Mouse (Mus musculus) limb, embryonic 15.5 days (tissue): ENCODE data around the gene Rassf5. TPM values are rescaled to one million over a fixed set of nuclear protein-coding genes. Genes with fewer than 3 reads are reported as not detected.

ENCODE experiments used
- ATAC-seq: fragments of 200-750 bp; cut with Nextera tagmentation; 2 replicates; pipeline ENCODE4 v1.8.0; 2017; ENCODE audit warnings: low read depth, moderate TSS enrichment; ENCODE audit not compliant: insufficient number of reproducible peaks, low FRiP score, low TSS enrichment
- H3K27ac ChIP-seq: fragments of 300-500 bp; sonication (generic); 2 replicates; pipeline ENCODE4 v1.5.1; 2015; ENCODE audit warnings: moderate library complexity, mild to moderate bottlenecking, inconsistent platforms
- H3K27me3 ChIP-seq: fragments of 300-500 bp; sonication (generic); 2 replicates; pipeline ENCODE4 v1.6.1; 2015; ENCODE audit warnings: inconsistent platforms
- H3K36me3 ChIP-seq: fragments of 300-500 bp; sonication (generic); 2 replicates; pipeline ENCODE4 v1.6.1; 2015; ENCODE audit warnings: inconsistent platforms
- H3K4me1 ChIP-seq: fragments of 300-500 bp; sonication (generic); 2 replicates; pipeline ENCODE4 v1.6.1; 2015; ENCODE audit warnings: inconsistent platforms
- H3K4me2 ChIP-seq: fragments of 300-500 bp; sonication (generic); 2 replicates; pipeline ENCODE4 v1.6.1; 2015; ENCODE audit warnings: mild to moderate bottlenecking, inconsistent platforms
- H3K4me3 ChIP-seq: fragments of 300-500 bp; sonication (generic); 2 replicates; pipeline ENCODE4 v1.5.1; 2015; ENCODE audit warnings: mild to moderate bottlenecking, inconsistent platforms
- H3K9ac ChIP-seq: fragments of 300-500 bp; sonication (generic); 2 replicates; pipeline ENCODE4 v1.6.1; 2015; ENCODE audit warnings: inconsistent platforms
- H3K9me3 ChIP-seq: fragments of 300-500 bp; sonication (generic); 2 replicates; pipeline ENCODE4 v1.6.1; 2016; ENCODE audit warnings: inconsistent platforms
- WGBS: fragments of 180-500 bp; shearing (Covaris S2); methylation state at CpG from one replicate; pipeline ENCODE4 v1.1.7; 2015; 5-methylcytosine and 5-hydroxymethylcytosine counted together
- polyA plus RNA-seq: library from polyadenylated mRNA; unstranded; fragments of >200 nt; fragmentation: Nextera tagmentation; extraction: Ambion mirVana; gene quantifications from 2 replicates; pipeline ENCODE4 v1.2.1, GENCODE M21; 2015

Rassf5 gene
- polyA plus RNA-seq, 1 experiment from 2014 or later: 6.1 TPM

DNA sequence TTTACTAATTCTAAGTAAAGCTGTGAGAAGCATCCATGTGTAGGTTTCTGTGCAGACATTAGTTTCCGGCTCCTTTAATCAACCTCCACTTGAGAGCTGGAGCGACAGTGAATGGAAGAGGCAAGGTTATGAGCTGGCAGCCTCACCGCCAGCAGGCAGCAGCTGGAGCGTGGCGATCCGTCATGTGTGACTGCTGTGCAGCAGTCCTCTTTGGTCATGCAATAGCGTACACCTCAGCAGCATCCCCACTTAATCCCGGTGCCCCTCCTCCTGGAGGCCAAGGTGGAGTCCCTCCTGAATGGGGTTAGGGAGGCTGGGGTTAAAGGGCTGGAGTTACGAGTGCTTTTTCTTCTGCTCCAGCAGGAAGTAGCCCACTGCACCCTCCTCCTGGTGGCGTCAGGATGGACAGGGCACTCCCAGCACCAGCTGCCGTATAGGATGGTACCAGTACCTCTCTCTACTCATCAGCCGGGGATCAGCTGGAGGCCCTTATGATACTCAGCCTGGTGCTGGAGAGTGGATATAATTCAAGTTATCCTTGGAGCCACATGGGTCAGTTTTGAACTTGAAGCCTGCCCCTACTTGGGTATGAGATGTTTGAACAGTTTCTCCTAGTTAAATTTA, 20.1 kb downstream of the Rassf5 start:
- H3K4me2 ChIP-seq: no peak overlapping the region
- no peak for ATAC-seq
- no peaks in the 10 kb centered on the region for H3K9me3 ChIP-seq
- no peak overlapping the region for H3K9ac ChIP-seq
- WGBS: 65% methylated on average over 12 of the region's 12 CpGs
- H3K4me1 ChIP-seq: peaks cover 4% of the 10 kb centered on the region; the same call in 1 of the 2 replicates
- H3K36me3 ChIP-seq: no peaks in the 10 kb centered on the region
- H3K27me3 ChIP-seq: no peaks in the 10 kb centered on the region
- no peak overlapping the region for H3K27ac ChIP-seq
- H3K4me3 ChIP-seq: no peak overlapping the region

- Histone ChIP-seq H3K9me3 (no peaks in the 10 kb centered on the region), H3K4me1 (peaks cover 4% of the 10 kb centered on the region; the same call in 1 of the 2 replicates), H3K9ac (no peak overlapping the region), H3K27me3 (no peaks in the 10 kb centered on the region), H3K4me3 (no peak overlapping the region), H3K4me2 (no peak overlapping the region), H3K36me3 (no peaks in the 10 kb centered on the region), H3K27ac (no peak overlapping the region)
- 87% methylated on average over 2 of the region's 2 CpGs for WGBS
- no peak for ATAC-seq
Measured at GRCm38 (mm10) chr1:131223345-131223744, 21.7 kb downstream of the Rassf5 start.

GRCm38 (mm10) chr1:131221822-131222590, 23.1 kb downstream of the Rassf5 start:
- Histone ChIP-seq H3K27ac (no peak overlapping the region), H3K4me2 (no peak overlapping the region), H3K4me3 (no peak overlapping the region), H3K9ac (no peak overlapping the region), H3K4me1 (peaks cover 4% of the 10 kb centered on the region; the same call in 1 of the 2 replicates), H3K9me3 (no peaks in the 10 kb centered on the region), H3K27me3 (no peaks in the 10 kb centered on the region), H3K36me3 (no peaks in the 10 kb centered on the region)
- 72% methylated on average over 13 of the region's 13 CpGs for WGBS
- no peak for ATAC-seq

DNA sequence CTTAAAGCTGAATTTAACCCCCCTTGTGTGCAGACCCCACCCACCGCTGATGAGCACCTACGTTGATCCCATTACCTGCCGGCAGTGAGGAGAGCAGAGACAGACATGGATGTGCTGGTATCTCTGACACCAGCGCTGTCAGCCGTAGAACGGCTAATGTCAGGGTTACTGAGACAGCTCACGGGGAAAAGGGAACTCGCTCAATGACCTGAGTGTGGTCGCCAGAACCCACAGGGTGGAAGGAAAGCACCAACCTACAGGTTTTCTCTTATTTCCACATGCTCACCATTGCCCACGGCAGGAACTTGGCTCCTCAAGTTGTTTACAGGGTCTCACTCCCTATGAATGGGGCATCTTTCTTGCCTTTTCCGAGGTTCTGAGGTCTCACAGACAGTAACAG, 26.1 kb downstream of the Rassf5 start:
- Histone ChIP-seq H3K27ac (no peak overlapping the region), H3K27me3 (no peaks in the 10 kb centered on the region), H3K9me3 (no peaks in the 10 kb centered on the region), H3K4me3 (no peak overlapping the region), H3K4me2 (no peak overlapping the region), H3K9ac (no peak overlapping the region), H3K36me3 (no peaks in the 10 kb centered on the region), H3K4me1 (peaks cover 4% of the 10 kb centered on the region; the same call in 1 of the 2 replicates)
- 84% methylated on average over 11 of the region's 11 CpGs for WGBS
- no peak for ATAC-seq

DNA sequence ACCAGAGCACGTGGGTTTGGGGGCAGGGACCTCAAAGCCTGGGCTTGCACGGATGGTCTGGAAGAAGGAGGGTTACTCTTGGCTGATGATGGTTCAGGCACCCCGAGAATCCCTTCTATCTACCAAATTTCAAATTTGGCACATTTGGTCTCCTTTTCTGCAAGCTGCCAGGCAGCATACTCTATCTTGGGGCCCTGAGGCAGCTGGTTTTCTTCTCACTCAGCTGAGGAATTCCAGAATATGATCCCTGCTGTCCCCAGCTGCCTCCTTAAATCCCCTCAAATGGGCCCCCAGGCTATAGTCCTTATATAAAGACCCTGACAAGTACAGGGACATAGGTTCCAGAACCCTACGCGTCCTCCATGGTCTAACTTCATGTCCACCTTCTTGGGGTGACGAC, 31.7 kb downstream of the Rassf5 start:
- 0 out of 2 replicates have a peak overlapping the region, but pooled peaks have one; percentile 34 for H3K27ac ChIP-seq
- no peak for ATAC-seq
- H3K4me2 ChIP-seq: no peak overlapping the region
- H3K9me3 ChIP-seq: no peaks in the 10 kb centered on the region
- no peak overlapping the region for H3K4me3 ChIP-seq
- 56% methylated on average over 6 of the region's 6 CpGs for WGBS
- no peaks in the 10 kb centered on the region for H3K36me3 ChIP-seq
- peaks cover 11% of the 10 kb centered on the region for H3K4me1 ChIP-seq
- H3K27me3 ChIP-seq: no peaks in the 10 kb centered on the region
- H3K9ac ChIP-seq: no peak overlapping the region

- H3K36me3 ChIP-seq: no peaks in the 10 kb centered on the region
- no peak overlapping the region for H3K4me3 ChIP-seq
- no peak overlapping the region for H3K9ac ChIP-seq
- no peaks in the 10 kb centered on the region for H3K9me3 ChIP-seq
- ATAC-seq: no peak
- 0 out of 2 replicates have a peak overlapping the region, but pooled peaks have one; percentile 34 for H3K27ac ChIP-seq
- H3K4me1 ChIP-seq: peaks cover 11% of the 10 kb centered on the region
- H3K4me2 ChIP-seq: no peak overlapping the region
- WGBS: 57% methylated on average over 5 of the region's 5 CpGs
- H3K27me3 ChIP-seq: no peaks in the 10 kb centered on the region
Measured at GRCm38 (mm10) chr1:131212956-131213355, 32.1 kb downstream of the Rassf5 start.

- Histone ChIP-seq H3K4me1 (peaks cover 15% of the 10 kb centered on the region), H3K27ac (no peak overlapping the region), H3K36me3 (no peaks in the 10 kb centered on the region), H3K27me3 (no peaks in the 10 kb centered on the region), H3K9ac (no peak overlapping the region), H3K9me3 (no peaks in the 10 kb centered on the region), H3K4me2 (no peak overlapping the region), H3K4me3 (no peak overlapping the region)
- ATAC-seq: no peak
- 84% methylated on average over 1 of the region's 1 CpGs for WGBS
Measured at GRCm38 (mm10) chr1:131211655-131212054, 33.4 kb downstream of the Rassf5 start.

- Histone ChIP-seq H3K36me3 (no peaks in the 10 kb centered on the region), H3K4me2 (no peak overlapping the region), H3K9ac (no peak overlapping the region), H3K27ac (peak overlapping the region; percentile 50; the same call in 1 of the 2 replicates), H3K9me3 (no peaks in the 10 kb centered on the region), H3K27me3 (no peaks in the 10 kb centered on the region), H3K4me3 (no peak overlapping the region), H3K4me1 (peaks cover 18% of the 10 kb centered on the region)
- 53% methylated on average over 8 of the region's 8 CpGs for WGBS
- ATAC-seq: no peak
Measured at GRCm38 (mm10) chr1:131209971-131210426, 35.1 kb downstream of the Rassf5 start.

- no peak overlapping the region for H3K27ac ChIP-seq
- 91% methylated on average over 6 of the region's 6 CpGs for WGBS
- H3K27me3 ChIP-seq: no peaks in the 10 kb centered on the region
- no peaks in the 10 kb centered on the region for H3K9me3 ChIP-seq
- ATAC-seq: no peak
- H3K4me1 ChIP-seq: peaks cover 18% of the 10 kb centered on the region
- no peak overlapping the region for H3K4me3 ChIP-seq
- no peaks in the 10 kb centered on the region for H3K36me3 ChIP-seq
- H3K4me2 ChIP-seq: no peak overlapping the region
- H3K9ac ChIP-seq: no peak overlapping the region
Measured at GRCm38 (mm10) chr1:131208800-131209199, 36.3 kb downstream of the Rassf5 start.

DNA sequence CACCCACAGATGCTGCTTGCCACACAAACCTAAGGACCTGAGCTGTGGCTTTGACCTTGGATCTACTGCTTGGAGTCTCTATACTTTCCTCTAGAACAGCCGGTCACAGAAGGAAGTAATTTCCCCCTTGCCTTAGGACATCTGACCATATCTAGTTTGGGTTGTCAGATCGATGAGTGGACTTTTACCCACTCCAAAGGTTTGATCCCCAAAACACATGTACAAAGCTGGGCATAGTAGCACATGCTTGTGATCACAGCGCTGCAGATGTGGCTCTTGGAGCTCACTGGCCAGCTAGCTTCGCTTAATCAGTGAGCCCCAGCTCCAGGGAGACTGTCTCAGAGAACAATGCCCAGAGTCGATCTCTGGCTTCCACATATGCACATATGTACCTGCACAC, 37.0 kb downstream of the Rassf5 start:
- H3K27me3 ChIP-seq: no peaks in the 10 kb centered on the region
- no peaks in the 10 kb centered on the region for H3K36me3 ChIP-seq
- ATAC-seq: no peak
- peaks cover 15% of the 10 kb centered on the region for H3K4me1 ChIP-seq
- no peak overlapping the region for H3K9ac ChIP-seq
- no peak overlapping the region for H3K4me3 ChIP-seq
- 88% methylated on average over 5 of the region's 5 CpGs for WGBS
- no peaks in the 10 kb centered on the region for H3K9me3 ChIP-seq
- no peak overlapping the region for H3K27ac ChIP-seq
- no peak overlapping the region for H3K4me2 ChIP-seq

DNA sequence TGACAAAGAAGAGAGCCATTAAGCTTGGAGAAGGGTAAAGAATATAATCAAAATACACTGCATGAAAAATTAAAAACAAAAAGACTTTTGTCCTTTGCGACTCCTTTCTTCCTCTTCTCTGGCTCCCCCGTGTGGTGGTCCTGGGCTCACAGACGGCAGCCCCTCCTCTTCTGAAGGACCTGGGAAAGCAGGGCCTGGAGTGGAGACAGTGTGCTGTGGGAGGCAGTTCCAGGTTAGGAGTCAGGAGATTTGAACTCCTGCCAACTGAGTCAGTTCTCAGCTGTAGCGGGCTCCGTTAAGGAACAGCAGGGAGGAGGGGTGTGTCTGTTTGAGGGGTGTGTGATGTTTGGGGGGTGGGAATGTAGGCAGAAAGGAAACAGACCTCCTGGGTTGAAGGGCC, 37.5 kb downstream of the Rassf5 start:
- no peaks in the 10 kb centered on the region for H3K9me3 ChIP-seq
- 4% methylated on average over 5 of the region's 5 CpGs for WGBS
- H3K27me3 ChIP-seq: no peaks in the 10 kb centered on the region
- H3K9ac ChIP-seq: no peak overlapping the region
- H3K4me2 ChIP-seq: no peak overlapping the region
- no peak overlapping the region for H3K27ac ChIP-seq
- H3K36me3 ChIP-seq: no peaks in the 10 kb centered on the region
- H3K4me1 ChIP-seq: peaks cover 15% of the 10 kb centered on the region
- no peak overlapping the region for H3K4me3 ChIP-seq
- ATAC-seq: no peak

- no peaks in the 10 kb centered on the region for H3K36me3 ChIP-seq
- no peak for ATAC-seq
- WGBS: 83% methylated on average over 5 of the region's 5 CpGs
- H3K4me2 ChIP-seq: no peak overlapping the region
- H3K9ac ChIP-seq: no peak overlapping the region
- H3K27ac ChIP-seq: no peak overlapping the region
- H3K9me3 ChIP-seq: no peaks in the 10 kb centered on the region
- H3K4me3 ChIP-seq: no peak overlapping the region
- no peaks in the 10 kb centered on the region for H3K27me3 ChIP-seq
- peaks cover 19% of the 10 kb centered on the region for H3K4me1 ChIP-seq
Measured at GRCm38 (mm10) chr1:131206342-131206741, 38.7 kb downstream of the Rassf5 start.
